Mouse (Mus musculus): ENCODE results near the gene 1700001P01Rik. TPM values are rescaled to one million over a fixed set of nuclear protein-coding genes. Genes with fewer than 3 reads are reported as not detected.
A peak's percentile ranks its signal among the peaks of the same experiment; 100 is the strongest.
"Not testable (repeated sequence)": the region's sequence is repeated elsewhere in the genome, so short reads cannot be mapped to it uniquely, and the experiment has no call there.

Gene 1700001P01Rik
- polyA plus RNA-seq, 1 experiment, result not detected

- Histone ChIP-seq H3K36me3 (ENCODE audit: control insufficient read depth, insufficient read depth, low read length) (no peaks in the 10 kb centered on the region), H3K4me3 (ENCODE audit: insufficient read depth, low read depth, low read length) (no peak overlapping the region), H3K27me3 (replicated peaks; ENCODE audit: control insufficient read depth, insufficient read depth, low read length) (no peaks in the 10 kb centered on the region), H3K4me1 (ENCODE audit: control insufficient read depth, insufficient read depth, low read length) (peaks cover 8% of the 10 kb centered on the region), H3K27ac (ENCODE audit: insufficient read depth, low read depth, low read length) (no peak overlapping the region)
- 0 out of 2 replicates have a peak, but pooled peaks have one; percentile 14 for TF ChIP-seq CTCF (conservative IDR thresholded peaks at IDR 0.05; ENCODE audit: insufficient read depth, insufficient read length, low read depth, low read length)
- no peak for TF ChIP-seq POLR2A (IDR thresholded peaks at IDR 0.05; ENCODE audit: low read depth, low read length)
- 9% methylated on average over 6 of the region's 6 CpGs for WGBS
- peak; percentile 82 for DNase-seq
Measured at GRCm38 (mm10) chr11:97796910-97797309, 21.2 kb upstream of the 1700001P01Rik start.

GRCm38 (mm10) chr11:97793165-97793564 lies 17.4 kb upstream of the 1700001P01Rik start:
- Histone ChIP-seq H3K27ac (ENCODE audit: insufficient read depth, low read depth, low read length) (no peak overlapping the region), H3K4me1 (ENCODE audit: control insufficient read depth, insufficient read depth, low read length) (no peaks in the 10 kb centered on the region), H3K36me3 (ENCODE audit: control insufficient read depth, insufficient read depth, low read length) (no peaks in the 10 kb centered on the region), H3K4me3 (ENCODE audit: insufficient read depth, low read depth, low read length) (no peak overlapping the region), H3K27me3 (replicated peaks; ENCODE audit: control insufficient read depth, insufficient read depth, low read length) (no peaks in the 10 kb centered on the region)
- 6% methylated on average over 2 of the region's 2 CpGs for WGBS
- peak; percentile 78 for DNase-seq
- TF ChIP-seq POLR2A (IDR thresholded peaks at IDR 0.05; ENCODE audit: low read depth, low read length), result no peak
- TF ChIP-seq CTCF (conservative IDR thresholded peaks at IDR 0.05; ENCODE audit: insufficient read depth, insufficient read length, low read depth, low read length), result 0 out of 2 replicates have a peak, but pooled peaks have one; percentile 15

- H3K27me3 ChIP-seq (replicated peaks; ENCODE audit: control insufficient read depth, insufficient read depth, low read length); H3K36me3 ChIP-seq (ENCODE audit: control insufficient read depth, insufficient read depth, low read length); H3K4me1 ChIP-seq (ENCODE audit: control insufficient read depth, insufficient read depth, low read length); H3K27ac ChIP-seq (ENCODE audit: insufficient read depth, low read depth, low read length); H3K4me3 ChIP-seq (ENCODE audit: insufficient read depth, low read depth, low read length); DNase-seq: not testable (repeated sequence)
- 66% methylated on average over 2 of the region's 2 CpGs for WGBS
Measured at GRCm38 (mm10) chr11:97790778-97791438, 15.2 kb upstream of the 1700001P01Rik start.

DNA sequence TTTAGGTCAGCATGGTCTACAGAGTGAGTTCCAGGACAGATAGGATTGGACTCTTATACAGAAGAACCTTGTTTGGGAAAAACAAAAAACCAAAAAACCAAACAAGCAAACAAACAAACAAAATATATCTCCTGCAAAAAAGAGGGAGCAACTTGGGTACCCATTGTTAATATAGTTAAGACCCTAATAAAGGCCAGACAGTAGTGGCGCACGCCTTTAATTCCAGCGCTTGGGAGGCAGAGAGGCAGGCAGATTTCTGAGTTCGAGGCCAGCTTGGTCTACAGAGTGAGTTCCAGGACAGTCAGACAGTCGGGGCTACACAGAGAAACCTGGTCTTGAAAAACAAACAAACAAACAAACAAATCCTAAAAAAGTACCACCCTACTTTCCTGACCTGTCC lies 14.0 kb upstream of the 1700001P01Rik start:
- 80% methylated on average over 5 of the region's 5 CpGs for WGBS
- Histone ChIP-seq H3K36me3 (ENCODE audit: control insufficient read depth, insufficient read depth, low read length) (no peaks in the 10 kb centered on the region), H3K27me3 (replicated peaks; ENCODE audit: control insufficient read depth, insufficient read depth, low read length) (no peaks in the 10 kb centered on the region), H3K4me1 (ENCODE audit: control insufficient read depth, insufficient read depth, low read length) (no peaks in the 10 kb centered on the region), H3K27ac (ENCODE audit: insufficient read depth, low read depth, low read length) (no peak overlapping the region), H3K4me3 (ENCODE audit: insufficient read depth, low read depth, low read length) (no peak overlapping the region)
- TF ChIP-seq POLR2A (IDR thresholded peaks at IDR 0.05; ENCODE audit: low read depth, low read length) (no peak), CTCF (conservative IDR thresholded peaks at IDR 0.05; ENCODE audit: insufficient read depth, insufficient read length, low read depth, low read length) (no peak)
- no peak for DNase-seq

GRCm38 (mm10) chr11:97787961-97788360 lies 12.2 kb upstream of the 1700001P01Rik start:
- H3K36me3 ChIP-seq (ENCODE audit: control insufficient read depth, insufficient read depth, low read length), result no peaks in the 10 kb centered on the region
- no peaks in the 10 kb centered on the region for H3K27me3 ChIP-seq (replicated peaks; ENCODE audit: control insufficient read depth, insufficient read depth, low read length)
- WGBS, result 93% methylated on average over 3 of the region's 3 CpGs
- no peak overlapping the region for H3K4me3 ChIP-seq (ENCODE audit: insufficient read depth, low read depth, low read length)
- no peak overlapping the region for H3K27ac ChIP-seq (ENCODE audit: insufficient read depth, low read depth, low read length)
- H3K4me1 ChIP-seq (ENCODE audit: control insufficient read depth, insufficient read depth, low read length), result no peaks in the 10 kb centered on the region
- no peak for DNase-seq
- TF ChIP-seq POLR2A (IDR thresholded peaks at IDR 0.05; ENCODE audit: low read depth, low read length) (no peak), CTCF (conservative IDR thresholded peaks at IDR 0.05; ENCODE audit: insufficient read depth, insufficient read length, low read depth, low read length) (no peak)

DNA sequence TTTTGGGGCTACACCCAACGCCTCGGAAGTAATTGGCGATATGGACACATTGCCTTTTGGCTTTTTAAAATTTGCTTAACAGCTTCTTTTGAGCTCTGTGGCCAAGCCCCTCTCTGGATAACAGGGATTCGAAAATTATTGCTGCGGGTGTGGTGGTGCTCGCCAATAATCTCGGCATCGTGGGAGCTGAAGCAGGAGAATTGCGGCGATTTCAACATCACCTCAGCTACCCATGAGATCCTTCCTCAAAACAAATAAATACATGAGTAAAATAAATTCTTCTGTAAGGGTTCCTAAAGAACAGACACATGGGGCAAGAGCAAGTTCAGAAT lies 6.8 kb upstream of the 1700001P01Rik start:
- no peak for DNase-seq
- Histone ChIP-seq H3K36me3 (ENCODE audit: control insufficient read depth, insufficient read depth, low read length) (peaks cover 6% of the 10 kb centered on the region), H3K27ac (ENCODE audit: insufficient read depth, low read depth, low read length) (peak overlapping the region; percentile 49), H3K27me3 (replicated peaks; ENCODE audit: control insufficient read depth, insufficient read depth, low read length) (no peaks in the 10 kb centered on the region), H3K4me1 (ENCODE audit: control insufficient read depth, insufficient read depth, low read length) (peaks cover 6% of the 10 kb centered on the region; the same call in 1 of the 2 replicates), H3K4me3 (ENCODE audit: insufficient read depth, low read depth, low read length) (peak overlapping the region; percentile 68)
- TF ChIP-seq POLR2A (IDR thresholded peaks at IDR 0.05; ENCODE audit: low read depth, low read length), result no peak
- no peak for TF ChIP-seq CTCF (conservative IDR thresholded peaks at IDR 0.05; ENCODE audit: insufficient read depth, insufficient read length, low read depth, low read length)
- WGBS, result 0% methylated on average over 10 of the region's 10 CpGs

- DNase-seq, result peak; percentile 99
- WGBS, result under 1% methylated on average over 67 of the region's 67 CpGs
- H3K4me3 ChIP-seq (ENCODE audit: insufficient read depth, low read depth, low read length), result peak within 1 kb of the TSS; percentile 68
- peaks cover 6% of the 10 kb centered on the region; the same call in 1 of the 2 replicates for H3K4me1 ChIP-seq (ENCODE audit: control insufficient read depth, insufficient read depth, low read length)
- peak; percentile 82 for TF ChIP-seq POLR2A (IDR thresholded peaks at IDR 0.05; ENCODE audit: low read depth, low read length)
- no peak for TF ChIP-seq CTCF (conservative IDR thresholded peaks at IDR 0.05; ENCODE audit: insufficient read depth, insufficient read length, low read depth, low read length)
- peaks cover 8% of the 10 kb centered on the region for H3K36me3 ChIP-seq (ENCODE audit: control insufficient read depth, insufficient read depth, low read length)
- no peaks in the 10 kb centered on the region for H3K27me3 ChIP-seq (replicated peaks; ENCODE audit: control insufficient read depth, insufficient read depth, low read length)
- peak within 1 kb of the TSS; percentile 73 for H3K27ac ChIP-seq (ENCODE audit: insufficient read depth, low read depth, low read length)
Measured at GRCm38 (mm10) chr11:97781832-97782563, 6.3 kb upstream of the 1700001P01Rik start, which contains the start of gene Rpl23. TSS of gene Rpl23 (minus strand) at chr11:97782437.

Data from kidney, adult 2 months (tissue).